Mouse (Mus musculus) midbrain, postnatal 0 days (tissue): ENCODE results near the gene Gadd45a. TPM values are rescaled to one million over a fixed set of nuclear protein-coding genes. Genes with fewer than 3 reads are reported as not detected.

ENCODE experiments used
- ATAC-seq: fragments of 200-750 bp; cut with Nextera tagmentation; 2 replicates; pipeline ENCODE4 v1.8.0; 2017; ENCODE audit warnings: moderate number of reproducible peaks, mild to moderate bottlenecking, moderate TSS enrichment, moderate library complexity; ENCODE audit not compliant: low FRiP score
- DNase-seq: peaks from one replicate; pipeline ENCODE4 v3.0.0-alpha.2; 2015; ENCODE audit warnings: low spot score
- H3K27ac ChIP-seq: fragments of 300-500 bp; sonication (generic); 2 replicates; pipeline ENCODE4 v1.5.1; 2014; ENCODE audit warnings: low read depth, mild to moderate bottlenecking, low read length, mixed read lengths
- H3K27me3 ChIP-seq: fragments of 300-500 bp; sonication (generic); 2 replicates; pipeline ENCODE4 v1.6.1; 2014; ENCODE audit warnings: low read length, control low read depth, mixed read lengths; ENCODE audit not compliant: insufficient read depth
- H3K36me3 ChIP-seq: fragments of 300-500 bp; sonication (generic); 2 replicates; pipeline ENCODE4 v1.6.1; 2014; ENCODE audit warnings: low read length, control low read depth, mixed read lengths; ENCODE audit not compliant: insufficient read depth
- H3K4me1 ChIP-seq: fragments of 300-500 bp; sonication (generic); 2 replicates; pipeline ENCODE4 v1.6.1; 2014; ENCODE audit warnings: mild to moderate bottlenecking, control low read depth, antibody characterized with exemption, low read length, mixed read lengths; ENCODE audit not compliant: insufficient read depth
- H3K4me2 ChIP-seq: fragments of 300-500 bp; sonication (generic); 2 replicates; pipeline ENCODE4 v1.6.1; 2014; ENCODE audit warnings: low read depth, mild to moderate bottlenecking, low read length, mixed read lengths; ENCODE audit not compliant: poor library complexity, severe bottlenecking
- H3K4me3 ChIP-seq: fragments of 300-500 bp; sonication (generic); 2 replicates; pipeline ENCODE4 v1.5.1; 2014; ENCODE audit warnings: low read depth, mild to moderate bottlenecking, low read length, moderate library complexity
- H3K9ac ChIP-seq: fragments of 300-500 bp; sonication (generic); replicated peaks from 2 replicates; pipeline ENCODE4 v1.6.1; 2014; ENCODE audit warnings: mild to moderate bottlenecking, low read length, moderate library complexity, mixed read lengths; ENCODE audit not compliant: poor library complexity, severe bottlenecking
- H3K9me3 ChIP-seq: fragments of 300-500 bp; sonication (generic); 2 replicates; pipeline ENCODE4 v1.6.1; 2016; ENCODE audit warnings: low read length, control low read depth
- CTCF ChIP-seq: IDR thresholded peaks from 2 replicates; pipeline ENCODE4 v1.5.1; 2016; ENCODE audit warnings: antibody characterized with exemption, mild to moderate bottlenecking
- WGBS: fragments of 180-500 bp; shearing (Covaris S2); extraction: QIAGEN DNeasy Blood & Tissue Kit; methylation state at CpG from one replicate; pipeline ENCODE4 v1.1.7; 2014; 5-methylcytosine and 5-hydroxymethylcytosine counted together
- polyA plus RNA-seq: library from polyadenylated mRNA; unstranded; fragments of >200 nt; fragmentation: Nextera tagmentation; extraction: Ambion mirVana; gene quantifications from 2 replicates; pipeline ENCODE4 v1.2.1, GENCODE M21; 2015
- total RNA-seq: library from RNA; depleted of rRNA; stranded (reverse); fragments of >200 nt; gene quantifications from 2 replicates; pipeline ENCODE4 v1.2.3, GENCODE M21; 2014

Gene Gadd45a
- total and polyA plus RNA-seq, 2 experiments from 2014 or later, result 8.6 to 11.2 TPM

GRCm38 (mm10) chr6:66996257-66996656, 41.0 kb downstream of the Gadd45a start:
- ATAC-seq, result no peak
- H3K4me3 ChIP-seq, result no peak overlapping the region
- no peak for DNase-seq
- H3K9me3 ChIP-seq, result no peaks in the 10 kb centered on the region
- TF ChIP-seq CTCF, result no peak
- 76% methylated on average over 1 of the region's 1 CpGs for WGBS
- no peaks in the 10 kb centered on the region for H3K27me3 ChIP-seq
- no peaks in the 10 kb centered on the region for H3K4me1 ChIP-seq
- no peak overlapping the region for H3K27ac ChIP-seq
- no peaks in the 10 kb centered on the region for H3K36me3 ChIP-seq
- no peak overlapping the region for H3K4me2 ChIP-seq
- H3K9ac ChIP-seq, result no peak overlapping the region

GRCm38 (mm10) chr6:66995825-66996224, 41.4 kb downstream of the Gadd45a start:
- ATAC-seq (no peak), DNase-seq (no peak)
- H3K27ac ChIP-seq, result no peak overlapping the region
- H3K4me2 ChIP-seq, result no peak overlapping the region
- H3K36me3 ChIP-seq, result no peaks in the 10 kb centered on the region
- no peak overlapping the region for H3K9ac ChIP-seq
- 91% methylated on average over 1 of the region's 1 CpGs for WGBS
- no peaks in the 10 kb centered on the region for H3K4me1 ChIP-seq
- TF ChIP-seq CTCF, result no peak
- H3K27me3 ChIP-seq, result no peaks in the 10 kb centered on the region
- H3K4me3 ChIP-seq, result no peak overlapping the region
- H3K9me3 ChIP-seq, result no peaks in the 10 kb centered on the region

GRCm38 (mm10) chr6:66994981-66995380, 42.3 kb downstream of the Gadd45a start:
- Histone ChIP-seq H3K4me1 (no peaks in the 10 kb centered on the region), H3K9me3 (no peaks in the 10 kb centered on the region), H3K27me3 (no peaks in the 10 kb centered on the region), H3K27ac (no peak overlapping the region), H3K36me3 (no peaks in the 10 kb centered on the region), H3K9ac (no peak overlapping the region), H3K4me2 (no peak overlapping the region), H3K4me3 (no peak overlapping the region)
- ATAC-seq (no peak), DNase-seq (no peak)
- TF ChIP-seq CTCF, result no peak
- 94% methylated on average over 8 of the region's 8 CpGs for WGBS

- WGBS, result 94% methylated on average over 8 of the region's 8 CpGs
- no peak overlapping the region for H3K9ac ChIP-seq
- no peak overlapping the region for H3K27ac ChIP-seq
- no peak overlapping the region for H3K4me3 ChIP-seq
- no peak for ATAC-seq
- H3K9me3 ChIP-seq, result no peaks in the 10 kb centered on the region
- DNase-seq, result no peak
- no peaks in the 10 kb centered on the region for H3K36me3 ChIP-seq
- no peaks in the 10 kb centered on the region for H3K27me3 ChIP-seq
- no peak for TF ChIP-seq CTCF
- no peaks in the 10 kb centered on the region for H3K4me1 ChIP-seq
- no peak overlapping the region for H3K4me2 ChIP-seq
Observed at GRCm38 (mm10) chr6:66992786-66993185, 44.5 kb downstream of the Gadd45a start.

GRCm38 (mm10) chr6:66992232-66992631, 45.0 kb downstream of the Gadd45a start:
- Histone ChIP-seq H3K27me3 (no peaks in the 10 kb centered on the region), H3K27ac (no peak overlapping the region), H3K4me3 (no peak overlapping the region), H3K4me2 (no peak overlapping the region), H3K9ac (no peak overlapping the region), H3K9me3 (no peaks in the 10 kb centered on the region), H3K36me3 (no peaks in the 10 kb centered on the region), H3K4me1 (no peaks in the 10 kb centered on the region)
- ATAC-seq (no peak), DNase-seq (no peak)
- TF ChIP-seq CTCF, result no peak
- 77% methylated on average over 9 of the region's 9 CpGs for WGBS

GRCm38 (mm10) chr6:66989518-66989917, 47.7 kb downstream of the Gadd45a start:
- Histone ChIP-seq H3K9ac (no peak overlapping the region), H3K9me3 (no peaks in the 10 kb centered on the region), H3K27me3 (no peaks in the 10 kb centered on the region), H3K4me1 (no peaks in the 10 kb centered on the region), H3K4me3 (no peak overlapping the region), H3K4me2 (no peak overlapping the region), H3K27ac (no peak overlapping the region), H3K36me3 (no peaks in the 10 kb centered on the region)
- ATAC-seq (no peak), DNase-seq (no peak)
- TF ChIP-seq CTCF, result no peak
- 90% methylated on average over 3 of the region's 3 CpGs for WGBS
